Mouse (Mus musculus) kidney, adult 8-10 months (tissue): ENCODE results near the gene Cbfa2t3.

ENCODE experiments used
- DNase-seq, 2 experiments: peaks; one replicate each; pipeline ENCODE4 v3.0.0; 2022

The Cbfa2t3 gene

DNA sequence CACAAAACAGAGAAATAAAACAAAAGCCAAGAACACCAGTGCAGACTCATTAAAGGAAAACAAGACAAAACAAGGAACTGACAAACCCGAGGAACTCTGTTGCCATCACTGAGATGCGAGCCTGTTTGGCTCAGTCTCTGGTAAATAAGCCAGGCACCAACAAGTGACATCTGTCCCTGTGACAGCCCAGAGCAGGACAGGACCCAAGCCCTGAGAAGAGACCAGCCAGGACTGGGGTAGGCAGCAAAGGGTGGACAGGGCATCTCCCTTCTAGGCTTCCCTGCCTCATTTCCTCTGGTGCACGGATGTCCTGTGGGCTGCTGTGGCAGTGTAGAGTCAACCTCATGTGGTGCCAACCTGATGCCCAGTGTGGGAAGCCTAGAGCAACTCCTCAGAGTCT, 35.8 kb downstream of the Cbfa2t3 start:
- no peak for DNase-seq

DNA sequence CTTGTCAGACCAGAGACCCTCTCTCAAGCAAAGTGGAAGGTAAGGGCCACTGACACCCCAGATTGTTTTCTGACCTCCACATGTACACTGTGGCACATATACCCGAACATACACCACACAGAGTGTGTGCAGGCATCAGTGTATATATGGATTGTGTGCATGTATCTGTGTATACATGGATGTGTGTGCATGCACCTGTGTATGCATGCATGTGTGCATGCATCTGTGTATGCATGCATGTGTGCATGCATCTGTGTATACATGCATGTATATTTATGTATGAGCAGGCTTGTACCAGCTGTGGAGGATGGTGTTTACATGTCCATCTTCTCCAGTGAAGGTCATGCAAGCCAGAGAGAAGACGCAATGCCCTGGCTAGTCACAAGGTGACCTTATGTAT, 37.0 kb downstream of the Cbfa2t3 start:
- DNase-seq, result no peak

- DNase-seq, result peak; percentile 33 to 41
These were observed 37.8 kb downstream of the Cbfa2t3 start for GRCm38 (mm10) chr8:122661138-122661537.

GRCm38 (mm10) chr8:122660022-122660421, 38.9 kb downstream of the Cbfa2t3 start:
- peak in 1 of 2 experiments; percentile 33 for DNase-seq

- no peak for DNase-seq
These were observed 40.1 kb downstream of the Cbfa2t3 start for GRCm38 (mm10) chr8:122658807-122659160.

DNA sequence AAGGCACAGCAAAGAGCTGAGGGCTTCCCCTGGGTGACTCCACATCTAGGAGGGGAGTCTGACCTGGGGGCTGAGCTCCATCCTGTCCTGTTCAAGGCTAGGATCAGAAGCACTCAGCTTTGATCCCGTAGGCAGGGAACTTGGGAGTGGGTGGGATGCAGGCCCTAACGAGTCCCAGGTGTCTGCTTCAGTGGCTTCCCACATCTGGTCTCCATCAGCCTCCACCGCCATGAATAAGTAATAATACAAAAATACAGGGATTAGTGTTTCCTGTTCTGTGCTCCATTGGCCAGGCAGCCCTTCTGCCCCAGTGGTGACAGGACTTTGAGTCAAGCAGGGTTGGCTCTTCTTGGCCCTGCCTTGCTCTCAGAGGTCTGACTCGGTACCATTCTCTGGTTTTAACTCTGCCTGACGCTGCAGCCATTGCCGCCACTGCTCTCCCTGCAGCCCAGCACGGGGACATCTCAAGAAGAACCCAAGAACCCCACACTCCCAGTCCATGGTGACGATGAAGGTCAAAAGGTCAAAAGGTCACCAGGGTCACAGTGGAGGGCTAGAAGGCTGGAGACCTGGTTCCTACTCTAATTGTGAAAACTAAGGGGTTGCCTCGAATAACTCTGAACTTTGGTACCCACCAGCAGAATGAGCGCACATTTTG, 40.6 kb downstream of the Cbfa2t3 start:
- DNase-seq, result no peak

DNA sequence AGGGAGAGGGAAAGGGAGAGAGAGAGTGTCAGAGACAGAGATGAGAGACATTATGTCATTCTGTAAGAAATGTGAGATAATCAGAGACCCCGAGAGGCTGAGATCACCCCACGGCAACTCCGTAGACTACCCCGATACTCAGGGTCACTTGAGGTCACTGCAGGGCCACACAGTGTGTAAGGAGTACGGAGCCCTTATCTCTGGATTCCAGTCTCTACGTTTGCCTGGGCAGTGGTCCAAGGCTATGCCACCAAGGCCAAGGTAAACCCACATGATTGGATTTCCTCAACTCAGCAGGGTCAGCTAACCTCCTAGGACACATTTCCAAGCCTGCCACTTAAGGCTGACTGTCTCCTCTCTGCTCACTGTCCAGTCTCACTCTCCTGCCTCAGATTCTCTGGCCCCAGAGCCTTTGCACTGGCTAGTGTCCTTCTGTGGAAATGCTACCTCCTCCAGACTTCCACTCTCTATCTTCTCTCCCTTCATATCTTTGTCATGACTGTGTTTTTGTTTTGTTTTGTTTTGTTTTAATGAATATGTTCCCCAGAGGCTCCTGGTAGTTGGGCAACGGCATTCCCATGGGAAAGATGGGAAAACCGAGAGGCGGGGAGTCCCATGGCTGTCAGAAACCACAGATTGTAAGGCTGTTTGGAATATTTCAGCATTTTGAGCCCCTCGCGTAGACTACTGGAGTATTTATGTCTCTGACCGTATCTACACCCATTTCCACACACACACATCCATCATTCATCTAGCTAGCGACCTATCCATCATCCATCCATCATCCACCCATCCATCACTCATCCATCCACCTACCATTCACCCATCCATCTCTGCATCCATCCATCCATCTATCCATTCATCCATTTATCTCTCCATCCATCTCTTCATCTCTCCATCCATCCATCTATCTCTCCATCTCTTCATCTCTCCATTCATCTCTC, 42.6 kb downstream of the Cbfa2t3 start:
- DNase-seq, result peak in 1 of 2 experiments; percentile 29

- peak; percentile 72 to 80 for DNase-seq
These were observed 44.1 kb downstream of the Cbfa2t3 start for GRCm38 (mm10) chr8:122654768-122655167.

- no peak for DNase-seq
These were observed 46.3 kb downstream of the Cbfa2t3 start for GRCm38 (mm10) chr8:122652643-122653042.

DNA sequence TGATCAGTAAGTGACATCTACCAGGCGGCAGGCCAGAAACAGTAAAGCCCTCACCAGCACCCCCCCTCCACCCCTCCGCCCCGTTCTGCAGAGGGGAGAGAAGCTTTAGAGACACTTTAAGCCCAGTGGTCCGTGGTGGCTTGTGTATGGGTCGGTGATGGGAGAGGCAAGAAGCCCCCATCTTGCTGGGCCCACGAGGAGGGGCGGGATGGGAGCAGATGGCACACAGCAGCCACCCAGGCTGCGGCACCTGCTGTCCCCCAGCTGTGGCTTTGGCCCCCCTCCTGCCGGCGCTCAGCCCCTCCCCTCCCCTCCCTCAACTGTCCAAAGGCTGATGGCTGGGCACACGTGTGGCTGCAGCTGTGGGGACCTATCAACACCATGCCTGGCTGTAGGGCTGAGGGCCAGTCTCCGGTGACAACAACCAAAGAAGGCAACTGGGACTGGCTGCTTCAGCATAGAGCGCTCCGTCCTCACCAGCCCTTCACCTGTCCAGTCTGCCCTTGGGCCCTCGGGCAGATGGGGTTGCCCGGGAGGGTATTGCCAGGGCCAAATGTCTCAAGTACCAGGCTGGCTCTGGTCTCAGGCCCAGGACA, 47.5 kb downstream of the Cbfa2t3 start:
- DNase-seq, result no peak

- DNase-seq, result no peak
These were observed 50.5 kb downstream of the Cbfa2t3 start for GRCm38 (mm10) chr8:122648192-122648970.

DNA sequence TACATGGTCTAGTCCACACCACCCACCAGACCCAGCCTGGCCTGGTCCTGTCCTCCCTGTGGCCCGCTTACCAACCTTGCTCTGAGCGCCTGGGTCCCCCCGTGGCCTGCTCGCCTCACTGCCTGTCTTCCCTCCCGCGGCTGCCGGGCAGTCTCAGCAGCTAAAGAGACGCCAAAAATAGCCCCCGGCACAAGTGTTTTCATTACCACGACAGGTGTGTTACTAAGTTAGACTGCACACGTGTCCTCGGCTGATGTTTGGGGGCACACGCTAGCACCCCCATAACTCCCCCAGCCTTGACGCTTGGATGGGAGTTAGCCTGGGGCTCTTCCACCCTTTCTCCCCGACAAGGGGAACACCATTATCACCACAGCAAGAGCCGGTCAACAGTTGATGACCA, 52.6 kb downstream of the Cbfa2t3 start:
- DNase-seq, result no peak

DNA sequence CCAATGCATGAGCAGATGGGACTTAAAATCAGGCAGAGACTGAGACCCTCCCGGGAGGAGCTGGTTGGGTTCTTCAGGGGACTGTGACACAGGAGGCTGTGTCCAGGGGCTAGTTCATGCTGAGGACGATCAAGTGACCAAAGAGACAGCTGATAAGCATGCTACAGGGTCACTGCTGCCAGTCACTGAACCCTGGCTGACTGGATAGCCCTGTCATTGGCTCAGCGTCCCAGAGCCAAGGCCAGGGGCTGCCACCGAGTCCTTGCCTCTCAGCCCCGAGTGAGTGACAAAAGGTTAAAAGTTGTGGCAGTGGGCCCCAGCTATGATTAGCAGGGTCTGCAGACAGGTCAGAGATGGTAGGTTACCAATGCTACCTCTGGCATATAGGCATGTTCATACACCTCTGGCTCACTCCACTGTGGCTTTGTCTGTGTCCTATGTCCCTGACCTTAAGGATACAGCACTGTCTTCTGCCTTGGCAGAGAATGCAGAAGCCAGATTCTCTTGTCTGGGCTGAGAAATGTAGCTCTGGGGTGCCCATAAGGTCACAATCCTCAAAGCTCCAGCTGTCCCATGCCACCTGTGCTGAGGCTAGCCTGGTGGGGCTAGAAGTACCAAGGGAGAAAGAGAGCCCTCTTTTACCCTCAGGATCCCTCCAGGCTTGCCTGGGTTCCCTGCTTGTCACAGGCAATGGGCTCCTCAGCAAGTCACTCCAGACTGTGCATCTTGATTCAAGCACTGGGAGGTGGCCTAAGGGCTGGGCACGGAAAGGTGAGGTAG, 54.5 kb downstream of the Cbfa2t3 start:
- no peak for DNase-seq

DNA sequence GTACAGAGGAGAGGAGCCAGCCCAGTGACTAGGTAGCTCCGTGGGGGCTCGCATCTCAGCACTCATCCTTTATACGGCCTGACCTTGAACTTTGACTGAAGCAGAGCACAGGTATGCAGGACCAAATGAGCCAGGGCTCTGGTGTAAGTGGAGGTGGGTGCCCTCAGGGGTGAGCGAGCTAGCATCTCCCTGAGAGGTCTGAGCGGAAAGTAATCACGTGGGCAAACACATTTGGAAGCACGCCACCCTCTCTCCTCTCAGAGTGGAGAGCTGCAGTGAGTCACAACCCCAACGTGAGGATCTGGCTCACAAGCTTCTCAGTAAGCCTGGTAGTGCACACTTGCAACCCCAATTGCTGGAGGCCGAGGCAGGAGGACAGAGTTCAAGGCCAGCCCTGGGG, 56.8 kb downstream of the Cbfa2t3 start:
- DNase-seq, result no peak

DNA sequence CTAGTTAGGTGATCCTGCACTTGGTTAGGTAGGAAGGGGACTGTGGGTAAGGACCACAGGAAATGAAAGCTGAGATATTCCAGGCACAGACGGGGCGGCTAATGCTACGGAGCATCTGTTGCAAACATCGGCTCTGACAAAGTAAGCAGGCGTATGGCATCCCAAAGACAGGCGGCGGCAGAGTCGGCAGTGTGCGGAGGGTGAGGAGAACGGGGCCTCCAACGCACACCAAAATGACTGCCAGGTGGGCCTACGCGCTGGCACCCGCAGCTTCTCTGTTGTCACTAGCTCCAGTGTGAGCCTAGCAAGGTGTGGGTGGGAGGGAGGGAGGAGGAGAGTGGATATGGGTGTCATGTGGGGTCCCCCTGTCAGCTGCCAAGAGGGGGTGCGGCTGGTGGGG, 57.5 kb downstream of the Cbfa2t3 start:
- DNase-seq, result no peak

GRCm38 (mm10) chr8:122640825-122641224, 58.1 kb downstream of the Cbfa2t3 start:
- no peak for DNase-seq

GRCm38 (mm10) chr8:122639521-122640248, 59.2 kb downstream of the Cbfa2t3 start:
- DNase-seq, result peak; percentile 56 to 59

- DNase-seq, result no peak
These were observed 60.3 kb downstream of the Cbfa2t3 start for GRCm38 (mm10) chr8:122638601-122639000.

DNA sequence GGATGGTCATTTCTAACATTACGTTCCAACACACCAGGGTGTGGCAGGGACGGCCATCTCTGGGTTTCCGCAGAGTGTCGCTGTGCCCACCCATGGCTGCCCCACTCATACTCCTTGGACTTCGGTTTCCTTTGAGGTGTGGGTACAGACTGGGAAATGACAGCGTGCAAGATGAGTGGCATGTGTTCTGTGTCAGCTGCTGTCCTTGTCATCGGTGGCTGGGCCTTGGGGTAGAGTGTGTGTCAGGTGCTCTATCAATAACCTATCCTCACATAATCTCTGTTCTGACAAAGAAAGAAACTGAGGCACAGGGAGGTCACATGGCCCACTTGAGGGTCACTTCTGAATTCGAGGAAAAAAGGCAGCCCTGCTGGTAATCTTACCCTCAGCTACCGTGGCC, 61.7 kb downstream of the Cbfa2t3 start:
- no peak for DNase-seq

- no peak for DNase-seq
These were observed 62.1 kb downstream of the Cbfa2t3 start for GRCm38 (mm10) chr8:122636803-122637175.
